Mouse (Mus musculus) gastrocnemius, adult 18-20 months (tissue): Measurements from ENCODE around the gene Cpt1b. TPM values are rescaled to one million over a fixed set of nuclear protein-coding genes. Genes with fewer than 3 reads are reported as not detected.
A peak's percentile ranks its signal among the peaks of the same experiment; 100 is the strongest.

Source experiments
- DNase-seq: peaks from one replicate; pipeline ENCODE4 v3.0.0; 2021; ENCODE audit warnings: low spot score
- total RNA-seq, 2 experiments: library from RNA; stranded (reverse); gene quantifications; 2 replicates each; pipeline ENCODE4 v1.2.3; 2021

Gene Cpt1b
- total RNA-seq, 2 experiments from 2014 or later: 287 to 338 TPM

DNA sequence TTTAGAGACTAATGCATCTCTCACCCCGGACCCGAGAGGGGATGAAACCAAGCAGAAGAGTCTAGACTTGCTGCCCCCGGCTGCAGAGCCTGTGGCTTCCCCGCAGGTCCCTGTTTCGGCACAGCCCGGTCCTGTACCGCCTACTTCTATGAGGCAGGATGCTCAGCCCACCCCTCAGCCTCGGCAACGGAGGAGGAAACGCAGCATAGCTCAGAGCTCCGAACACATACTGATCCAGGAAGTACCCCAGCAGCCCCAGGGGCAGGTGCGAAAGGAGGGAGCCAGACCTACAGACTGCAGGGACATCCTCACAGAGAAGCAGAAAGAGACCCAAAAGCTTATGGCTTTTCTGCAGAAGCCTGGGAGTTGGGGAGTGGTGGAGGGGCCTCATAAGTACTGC, 38.5 kb downstream of the Cpt1b start:
- DNase-seq: no peak

- DNase-seq: no peak
Measured at GRCm38 (mm10) chr15:89384617-89385016, 41.0 kb downstream of the Cpt1b start, which contains the start of gene Klhdc7b. Klhdc7b (plus strand) TSS chr15:89384917.

GRCm38 (mm10) chr15:89379429-89379828, 46.2 kb downstream of the Cpt1b start:
- DNase-seq: no peak

- DNase-seq: no peak
Measured at GRCm38 (mm10) chr15:89378831-89379401, 46.7 kb downstream of the Cpt1b start, which contains the start of gene Odf3b. Odf3b (minus strand) TSS chr15:89379282.

GRCm38 (mm10) chr15:89377938-89378828, 47.5 kb downstream of the Cpt1b start:
- no peak for DNase-seq

DNA sequence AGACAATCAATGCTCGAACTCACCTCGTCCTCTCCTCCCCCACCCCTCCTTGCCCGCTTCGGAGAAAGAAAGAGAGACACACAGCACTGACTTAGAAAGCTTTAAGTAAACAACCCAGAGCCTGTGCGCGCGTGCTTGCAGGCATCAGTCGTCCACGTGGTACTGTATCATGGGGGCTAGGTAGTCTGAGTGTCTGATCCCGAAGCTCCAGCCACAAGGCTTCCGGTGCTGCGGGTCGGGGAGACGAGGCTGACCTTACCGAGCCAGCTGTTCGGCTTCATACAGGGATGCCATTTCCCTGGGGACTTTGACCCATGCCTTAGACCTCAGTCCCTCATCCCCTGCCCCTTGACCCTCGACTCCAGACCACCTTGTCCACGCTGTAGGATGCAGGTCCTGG, 48.3 kb downstream of the Cpt1b start:
- no peak for DNase-seq

DNA sequence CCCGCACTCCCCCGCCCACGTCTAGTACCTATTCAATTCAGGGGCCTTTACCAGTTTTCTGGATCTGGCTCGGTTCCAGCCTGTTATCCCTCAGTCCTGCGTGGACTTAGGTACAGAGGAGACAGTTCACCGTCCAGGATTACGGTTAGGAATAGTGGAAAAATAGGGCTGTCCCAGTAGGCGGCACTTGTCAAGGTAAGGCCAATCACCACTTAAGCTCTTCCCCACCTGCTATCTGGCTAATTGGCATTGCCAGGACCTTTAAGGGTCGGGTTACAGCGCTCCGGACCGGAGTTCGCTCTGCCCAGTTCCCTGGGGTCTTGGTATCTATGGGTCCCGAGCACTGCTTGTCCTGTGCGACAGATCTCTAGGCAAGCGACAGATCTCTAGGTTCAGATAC, 48.7 kb downstream of the Cpt1b start, which contains the start of gene Tymp:
TSS of gene Tymp (minus strand) at position 83 of the 400 bp plus-strand sequence.
- DNase-seq: no peak

DNA sequence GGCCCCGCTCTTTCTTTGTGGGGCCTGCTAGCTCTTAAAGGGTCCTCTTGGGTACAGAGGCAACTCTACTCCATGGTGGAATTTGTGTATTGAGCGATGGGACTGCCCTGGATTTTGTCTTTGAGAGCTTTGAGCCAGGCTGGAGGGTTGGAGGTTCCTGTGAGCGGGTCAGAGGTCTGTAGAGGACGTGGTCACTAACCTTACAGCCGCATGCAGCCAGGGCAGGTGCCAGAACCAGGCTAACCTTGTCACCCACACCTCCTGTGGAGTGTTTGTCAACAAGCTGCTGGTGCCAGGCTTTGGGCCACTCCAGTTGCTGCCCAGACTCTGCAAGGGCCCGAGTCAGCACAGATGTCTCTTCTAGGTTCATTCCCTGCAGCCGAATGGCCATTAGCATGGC, 49.6 kb downstream of the Cpt1b start:
- DNase-seq: no peak

DNA sequence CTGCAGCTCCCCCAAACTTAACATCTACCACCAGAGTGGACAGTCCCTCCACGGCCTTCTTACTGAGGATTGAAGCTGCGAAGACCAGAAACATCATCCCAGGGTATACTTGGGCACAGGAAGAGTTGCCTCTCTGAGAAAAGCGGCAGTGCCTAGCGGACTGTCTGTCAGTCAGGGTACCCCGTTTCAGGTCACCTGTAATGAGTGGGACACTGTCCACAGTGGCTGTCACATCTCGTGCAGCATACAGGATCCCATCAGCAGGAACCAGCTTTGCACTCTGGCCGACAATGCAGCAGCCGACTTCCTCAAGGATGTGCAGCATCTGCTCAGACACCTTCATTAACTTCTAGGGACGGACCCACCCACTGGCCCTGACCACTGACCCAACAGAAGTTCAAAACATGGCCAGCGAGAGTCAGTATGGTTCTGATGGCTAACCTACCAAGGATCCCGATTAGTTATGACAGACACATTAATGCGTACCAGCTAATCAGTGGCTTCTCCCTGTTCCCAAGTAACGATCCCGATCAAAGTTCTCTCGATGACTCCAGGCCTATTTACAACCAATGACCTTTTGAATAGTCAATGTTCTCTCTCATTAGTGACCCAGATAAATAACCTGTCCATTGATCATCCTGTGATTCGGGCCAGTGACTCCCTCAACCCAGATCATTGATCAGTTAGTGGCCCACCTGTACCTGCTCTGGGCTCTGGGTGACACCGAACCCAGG, 50.7 kb downstream of the Cpt1b start:
- DNase-seq: no peak

GRCm38 (mm10) chr15:89374340-89374739, 51.3 kb downstream of the Cpt1b start:
- DNase-seq: no peak

- DNase-seq: peak; percentile 91
Measured at GRCm38 (mm10) chr15:89373762-89374248, 51.9 kb downstream of the Cpt1b start, which contains the start of gene Sco2. Sco2 (minus strand) TSS chr15:89373846.

GRCm38 (mm10) chr15:89373027-89373761, 52.5 kb downstream of the Cpt1b start:
- DNase-seq: peak; percentile 81

DNA sequence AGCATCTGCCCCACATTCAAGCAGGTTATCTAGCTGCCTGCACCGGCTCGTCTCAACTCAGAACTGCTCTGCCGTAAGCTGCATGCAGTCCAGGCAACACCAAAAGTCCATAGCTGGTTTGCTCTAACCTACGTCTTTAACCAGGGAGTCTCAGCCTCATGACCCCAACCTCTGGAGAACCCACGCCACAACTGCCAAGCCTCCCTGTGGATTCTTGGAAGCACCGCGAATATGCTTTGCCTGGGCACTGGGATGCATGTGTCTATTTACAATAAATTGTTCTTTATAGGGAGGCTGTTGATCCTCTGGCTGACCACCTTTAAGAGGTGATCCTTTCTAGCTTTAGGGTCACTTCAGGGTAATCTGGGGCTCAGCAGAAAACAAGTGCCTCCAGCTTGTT, 53.1 kb downstream of the Cpt1b start:
- no peak for DNase-seq

- no peak for DNase-seq
Measured at GRCm38 (mm10) chr15:89372068-89372467, 53.6 kb downstream of the Cpt1b start.

Other genes starting within 250 kb of the Cpt1b start
- gene Plxnb2, start 245.1 kb downstream of the Cpt1b start, total RNA-seq: 1 to 10 TPM; 4.0 to 8.2 TPM
- 1 to 10 TPM; 8.8 to 9.6 TPM for gene Dennd6b, start 229.4 kb downstream of the Cpt1b start, total RNA-seq
- gene Ppp6r2, start 214.3 kb downstream of the Cpt1b start, total RNA-seq: 10 to 100 TPM; 90.7 to 93.0 TPM
- gene Sbf1, start 110.6 kb downstream of the Cpt1b start, total RNA-seq: 10 to 100 TPM; 59.4 to 61.0 TPM
- gene Adm2, start 103.1 kb downstream of the Cpt1b start, total RNA-seq: not detected
- gene Miox, start 91.5 kb downstream of the Cpt1b start, total RNA-seq: under 1 TPM in 1 of 2 experiments, not detected in 1; 0.48 TPM
- gene Lmf2, start 70.2 kb downstream of the Cpt1b start, total RNA-seq: 10 to 100 TPM; 11.4 to 12.5 TPM
- gene Ncaph2, start 70.1 kb downstream of the Cpt1b start, total RNA-seq: 10 to 100 TPM; 39.2 to 46.1 TPM
- gene Sco2, start 52.0 kb downstream of the Cpt1b start, total RNA-seq: 10 to 100 TPM; 12.4 to 13.9 TPM
- gene Tymp, start 48.8 kb downstream of the Cpt1b start, total RNA-seq: under 1 TPM; 0.31 to 0.43 TPM
- under 1 TPM in 1 of 2 experiments, not detected in 1; 0.64 TPM for gene Odf3b, start 46.6 kb downstream of the Cpt1b start, total RNA-seq
- not detected for gene Klhdc7b, start 40.9 kb downstream of the Cpt1b start, total RNA-seq
- not detected for gene Syce3, start 15.4 kb downstream of the Cpt1b start, total RNA-seq
- under 1 TPM; 0.23 to 0.28 TPM for gene C730034F03Rik, start 3.7 kb upstream of the Cpt1b start, total RNA-seq
- gene Gm44502, start 3.8 kb upstream of the Cpt1b start, total RNA-seq: under 1 TPM in 1 of 2 experiments, not detected in 1; 0.52 TPM
- 10 to 100 TPM; 19.7 to 27.0 TPM for gene Chkb, start 4.0 kb upstream of the Cpt1b start, total RNA-seq
- under 1 TPM; 0.25 to 0.57 TPM for gene Mapk8ip2, start 28.1 kb upstream of the Cpt1b start, total RNA-seq
- 1 to 10 TPM; 2.8 to 4.0 TPM for gene Arsa, start 51.6 kb upstream of the Cpt1b start, total RNA-seq
- gene Shank3, start 73.8 kb upstream of the Cpt1b start, total RNA-seq: 10 to 100 TPM in 1 of 2 experiments, 1 to 10 TPM in 1; 8.9 to 12.6 TPM
- not detected for gene Acr, start 142.5 kb upstream of the Cpt1b start, total RNA-seq
- gene Rabl2, start 166.1 kb upstream of the Cpt1b start, total RNA-seq: 1 to 10 TPM; 2.1 to 2.4 TPM